Comparison of ENCODE assay signal across 10 mouse cellular contexts in genomic region chr13:52584654-52585455, GRCm38 (mm10). TPM values are rescaled to one million over a fixed set of nuclear protein-coding genes. Genes with fewer than 3 reads are reported as not detected.
DNase-seq lines count a peak whose midpoint lies in the region; ATAC-seq lines count a peak whose summit lies in the region.
"Had no signal": no experiment of that assay in that cellular context is flagged by ENCODE, and none has a peak within 500 bp of the region (broad histone marks: within the 10 kb centered on the region; RNA-seq: fewer than 3 reads in every experiment).

No protein-coding gene starts in this region.

- no peak overlapping the region for H3K4me2 ChIP-seq in midbrain, embryonic 16.5 days (ENCODE audit: low read length)
- H3K4me2 ChIP-seq in midbrain, embryonic 15.5 days = no peak overlapping the region

- H3K9me3 ChIP-seq in midbrain, embryonic 10.5 days (replicated peaks) = no peaks in the 10 kb centered on the region
- no peaks in the 10 kb centered on the region for H3K9me3 ChIP-seq in midbrain, embryonic 16.5 days (replicated peaks; ENCODE audit: control insufficient read depth, low read length, poor library complexity, severe bottlenecking)
- no peaks in the 10 kb centered on the region for H3K9me3 ChIP-seq in midbrain, embryonic 15.5 days
- H3K9me3 ChIP-seq: forebrain, embryonic 12.5 days had no signal

- H3K4me1 ChIP-seq in midbrain, embryonic 10.5 days = peaks cover 14% of the 10 kb centered on the region
- peaks cover 4% of the 10 kb centered on the region; the same call in 1 of the 2 replicates for H3K4me1 ChIP-seq in midbrain, embryonic 16.5 days (ENCODE audit: control insufficient read depth, insufficient read depth, low read length)
- peaks cover 12% of the 10 kb centered on the region for H3K4me1 ChIP-seq in midbrain, embryonic 15.5 days

- peak; percentile 31 for DNase-seq in midbrain, embryonic 10.5 days (ENCODE audit: low spot score)
- peak; percentile 62 for DNase-seq in embryo, embryonic 11 days
- DNase-seq in liver = peak; percentile 52
- peak; percentile 67 to 69 for DNase-seq in thymus, postnatal 10 days (ENCODE audit: low spot score in 2 of 2)
- no peak for DNase-seq in ovary, postnatal 10 days (ENCODE audit: low spot score)
- no peak for DNase-seq in left cerebral cortex, postnatal 4 days
- DNase-seq: adrenal gland, adult 2 months had no signal

- H3K36me3 ChIP-seq in midbrain, embryonic 10.5 days = no peaks in the 10 kb centered on the region
- no peaks in the 10 kb centered on the region for H3K36me3 ChIP-seq in midbrain, embryonic 16.5 days (ENCODE audit: control insufficient read depth, insufficient read depth, low read length)
- H3K36me3 ChIP-seq in midbrain, embryonic 15.5 days (replicated peaks) = no peaks in the 10 kb centered on the region
- H3K36me3 ChIP-seq: forebrain, embryonic 12.5 days had no signal

- no peak overlapping the region for H3K4me3 ChIP-seq in midbrain, embryonic 10.5 days
- H3K4me3 ChIP-seq in midbrain, embryonic 16.5 days (ENCODE audit: low read depth, low read length) = no peak overlapping the region
- H3K4me3 ChIP-seq in midbrain, embryonic 15.5 days = no peak overlapping the region
- H3K4me3 ChIP-seq: forebrain, embryonic 12.5 days had no signal

- intact Hi-C loops in left cerebral cortex, postnatal 4 days (cut with DNase I) = no loop called here

- no peak overlapping the region for H3K27ac ChIP-seq in midbrain, embryonic 10.5 days (replicated peaks)
- H3K27ac ChIP-seq in midbrain, embryonic 16.5 days (ENCODE audit: low read length) = no peak overlapping the region
- H3K27ac ChIP-seq in midbrain, embryonic 15.5 days = no peak overlapping the region
- H3K27ac ChIP-seq: forebrain, embryonic 12.5 days had no signal

- no peak for ATAC-seq in midbrain, embryonic 16.5 days
- no peak for ATAC-seq in midbrain, embryonic 15.5 days (replicated peaks)

- 74% methylated on average over 17 of the region's 17 CpGs for WGBS in midbrain, embryonic 10.5 days
- 70% methylated on average over 17 of the region's 17 CpGs for WGBS in midbrain, embryonic 16.5 days
- 71% methylated on average over 17 of the region's 17 CpGs for WGBS in midbrain, embryonic 15.5 days

- no peak overlapping the region for H3K9ac ChIP-seq in midbrain, embryonic 16.5 days (ENCODE audit: low read depth, low read length)
- no peak overlapping the region for H3K9ac ChIP-seq in midbrain, embryonic 15.5 days
- H3K9ac ChIP-seq: forebrain, embryonic 12.5 days had no signal

- peaks cover 43% of the 10 kb centered on the region for H3K27me3 ChIP-seq in midbrain, embryonic 10.5 days (ENCODE audit: low read depth, poor library complexity, severe bottlenecking)
- peaks cover 18% of the 10 kb centered on the region for H3K27me3 ChIP-seq in midbrain, embryonic 16.5 days (ENCODE audit: control insufficient read depth, insufficient read depth, low read depth, low read length)
- H3K27me3 ChIP-seq in midbrain, embryonic 15.5 days (replicated peaks) = peaks cover 26% of the 10 kb centered on the region

RNA-seq across cellular contexts. Expression of gene Syk, which starts 1.9 kb away (rescaled TPM):
- polyA plus RNA-seq in midbrain, embryonic 10.5 days (2016; fragmentation: Nextera tagmentation; extraction: Ambion mirVana) = 2.3 and 3.0 TPM in 2 replicates
- 1.1 and 1.2 TPM in 2 replicates for polyA plus RNA-seq in midbrain, embryonic 16.5 days (2015; fragmentation: Nextera tagmentation; extraction: Ambion mirVana)
- 1.4 and 1.8 TPM in 2 replicates for polyA plus RNA-seq in midbrain, embryonic 15.5 days (2015; fragmentation: Nextera tagmentation; extraction: Ambion mirVana)
- 1 to 10 TPM; 5.0 to 5.3 TPM for total RNA-seq in left cerebral cortex, postnatal 4 days (2021)

RNA-seq across cellular contexts. Expression of gene Diras2, which starts 53.8 kb away (rescaled TPM):
- 0.04 and 0.09 TPM in 2 replicates for polyA plus RNA-seq in midbrain, embryonic 10.5 days (2016; fragmentation: Nextera tagmentation; extraction: Ambion mirVana)
- 6.6 and 7.6 TPM in 2 replicates for polyA plus RNA-seq in midbrain, embryonic 16.5 days (2015; fragmentation: Nextera tagmentation; extraction: Ambion mirVana)
- 5.2 and 5.7 TPM in 2 replicates for polyA plus RNA-seq in midbrain, embryonic 15.5 days (2015; fragmentation: Nextera tagmentation; extraction: Ambion mirVana)
- total RNA-seq in left cerebral cortex, postnatal 4 days (2021) = 10 to 100 TPM; 77.9 to 80.1 TPM

Comparison
In these comparisons a context has a peak if more than half of its experiments do, and no peak if none do; other contexts are left out.
1. DNase-seq: peak in midbrain, embryonic 10.5 days (single experiment), embryo, embryonic 11 days (single experiment), liver (single experiment) and thymus, postnatal 10 days (2 of 2); none in ovary, postnatal 10 days (single experiment) and left cerebral cortex, postnatal 4 days (single experiment).